Mouse (Mus musculus) gastrocnemius, postnatal 14 days (tissue): ENCODE data around the gene Cnot6. TPM values are rescaled to one million over a fixed set of nuclear protein-coding genes. Genes with fewer than 3 reads are reported as not detected.

Experiments used
- DNase-seq: peaks from one replicate; pipeline ENCODE4 v3.0.0; 2021; ENCODE audit warnings: mixed read lengths
- intact Hi-C: fragments of 180-260 bp; cut with DNase I; formaldehyde crosslinking; loops from one replicate; pipeline ENCODE4 v1.15.1; 2025; ENCODE audit warnings: low total_unique reads
- total RNA-seq, 2 experiments: library from RNA; stranded (reverse); gene quantifications; 2 replicates each; pipeline ENCODE4 v1.2.3; 2021

Gene Cnot6
- total RNA-seq, 2 experiments from 2014 or later: 19.6 to 21.1 TPM

GRCm38 (mm10) chr11:49662292-49662780 is 50.2 kb downstream of the Cnot6 start:
- DNase-seq: no peak
- intact Hi-C loops: no loop called here

GRCm38 (mm10) chr11:49659470-49659799 is 53.1 kb downstream of the Cnot6 start:
- no peak for DNase-seq
- intact Hi-C loops: no loop called here

GRCm38 (mm10) chr11:49658791-49659469 is 53.6 kb downstream of the Cnot6 start:
- intact Hi-C loops: no loop called here
- no peak for DNase-seq

- no peak for DNase-seq
- intact Hi-C loops: no loop called here
Observed at GRCm38 (mm10) chr11:49658065-49658464, 54.5 kb downstream of the Cnot6 start.

GRCm38 (mm10) chr11:49655501-49655900 is 57.0 kb downstream of the Cnot6 start:
- intact Hi-C loops: no loop called here

GRCm38 (mm10) chr11:49654651-49655050 is 57.9 kb downstream of the Cnot6 start:
- no peak for DNase-seq
- intact Hi-C loops: loop anchor here (5.0 kb wide), 1 partner anchor 213 kb away; no protein-coding TSS in a partner anchor

More at GRCm38 (mm10) chr11:49655501-49655900, 57.0 kb downstream of the Cnot6 start:
- no peak for DNase-seq

GRCm38 (mm10) chr11:49653079-49653408 is 59.5 kb downstream of the Cnot6 start:
- DNase-seq: no peak

GRCm38 (mm10) chr11:49652401-49653078 is 60.0 kb downstream of the Cnot6 start:
- intact Hi-C loops: loop anchor here (5.0 kb wide), 1 partner anchor 215 kb away; no protein-coding TSS in a partner anchor
- DNase-seq: peak; percentile 81

More at GRCm38 (mm10) chr11:49653079-49653408, 59.5 kb downstream of the Cnot6 start:
- intact Hi-C loops: loop anchor here (5.0 kb wide), 1 partner anchor 214 kb away; no protein-coding TSS in a partner anchor

GRCm38 (mm10) chr11:49651762-49652322 is 60.7 kb downstream of the Cnot6 start:
- intact Hi-C loops: loop anchor here (5.0 kb wide), 1 partner anchor 215 kb away; no protein-coding TSS in a partner anchor
- DNase-seq: no peak

GRCm38 (mm10) chr11:49650994-49651761 is 61.3 kb downstream of the Cnot6 start:
- DNase-seq: no peak
- intact Hi-C loops: loop anchor here (5.0 kb wide), 1 partner anchor 216 kb away; no protein-coding TSS in a partner anchor

- no peak for DNase-seq
- intact Hi-C loops: loop anchor here (5.0 kb wide), 1 partner anchor 217 kb away; no protein-coding TSS in a partner anchor
Observed at GRCm38 (mm10) chr11:49650113-49650993, 62.2 kb downstream of the Cnot6 start.

GRCm38 (mm10) chr11:49645677-49646076 is 66.8 kb downstream of the Cnot6 start:
- intact Hi-C loops: no loop called here
- DNase-seq: no peak

GRCm38 (mm10) chr11:49636449-49636848 is 76.1 kb downstream of the Cnot6 start:
- no peak for DNase-seq
- intact Hi-C loops: no loop called here

GRCm38 (mm10) chr11:49635671-49636070 is 76.9 kb downstream of the Cnot6 start:
- no peak for DNase-seq

GRCm38 (mm10) chr11:49634101-49634500 is 78.4 kb downstream of the Cnot6 start:
- intact Hi-C loops: no loop called here
- no peak for DNase-seq

More at GRCm38 (mm10) chr11:49635671-49636070, 76.9 kb downstream of the Cnot6 start:
- intact Hi-C loops: no loop called here

GRCm38 (mm10) chr11:49632256-49632655 is 80.3 kb downstream of the Cnot6 start:
- no peak for DNase-seq

GRCm38 (mm10) chr11:49631154-49631553 is 81.4 kb downstream of the Cnot6 start:
- no peak for DNase-seq
- intact Hi-C loops: no loop called here

More at GRCm38 (mm10) chr11:49632256-49632655, 80.3 kb downstream of the Cnot6 start:
- intact Hi-C loops: no loop called here

- no peak for DNase-seq
- intact Hi-C loops: no loop called here
Observed at GRCm38 (mm10) chr11:49626748-49627147, 85.8 kb downstream of the Cnot6 start.

- intact Hi-C loops: no loop called here
- DNase-seq: no peak
Observed at GRCm38 (mm10) chr11:49625863-49626262, 86.7 kb downstream of the Cnot6 start.
